Mouse (Mus musculus): Measurements from ENCODE around the gene Sis.

Gene Sis

DNA sequence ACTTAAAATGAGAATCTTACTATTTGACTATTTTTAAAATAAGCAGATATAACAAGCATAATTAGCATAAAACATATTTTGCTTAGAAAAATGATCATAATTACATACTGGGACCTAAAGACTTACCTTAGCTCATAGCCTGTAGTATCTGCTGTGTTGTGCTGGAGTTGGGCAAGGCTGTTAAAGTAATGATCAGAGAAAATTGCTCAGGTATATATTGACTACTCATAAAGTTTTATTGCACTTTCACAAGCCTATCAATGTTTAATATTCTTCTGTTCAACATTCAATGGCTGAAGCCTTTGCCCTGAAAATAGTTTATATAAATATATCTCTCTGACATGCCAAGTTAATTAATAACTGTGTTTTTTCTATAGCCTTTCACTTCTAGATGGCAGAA is at the start of gene Sis:
TSS of gene Sis (minus strand) at position 189 of the 400 bp plus-strand sequence.
- DNase-seq (ENCODE audit: inconsistent age in 2 of 2, low spot score in 1 of 2): no peak

DNA sequence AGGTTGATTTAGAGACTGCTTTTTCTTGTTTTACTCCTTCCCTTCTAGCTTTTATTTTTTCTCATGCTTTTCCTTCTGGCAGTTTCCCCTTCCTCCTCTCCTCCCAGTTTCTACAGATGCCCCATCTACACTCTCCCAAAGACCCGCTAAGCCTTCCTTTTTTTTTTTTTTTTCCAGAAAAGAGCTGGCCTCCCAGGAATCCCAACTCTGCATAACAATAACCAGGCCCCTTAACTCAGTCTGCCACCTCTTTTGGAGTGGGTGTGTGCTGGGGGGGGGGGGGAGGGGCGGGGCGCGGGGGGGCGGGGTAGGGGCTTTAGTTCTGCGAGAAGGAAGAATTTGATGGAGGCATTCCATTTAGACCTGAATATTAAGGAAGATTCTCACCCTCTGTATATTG is 38.4 kb upstream of the Sis start:
- no peak for DNase-seq (ENCODE audit: inconsistent age in 2 of 2, low spot score in 1 of 2)

DNA sequence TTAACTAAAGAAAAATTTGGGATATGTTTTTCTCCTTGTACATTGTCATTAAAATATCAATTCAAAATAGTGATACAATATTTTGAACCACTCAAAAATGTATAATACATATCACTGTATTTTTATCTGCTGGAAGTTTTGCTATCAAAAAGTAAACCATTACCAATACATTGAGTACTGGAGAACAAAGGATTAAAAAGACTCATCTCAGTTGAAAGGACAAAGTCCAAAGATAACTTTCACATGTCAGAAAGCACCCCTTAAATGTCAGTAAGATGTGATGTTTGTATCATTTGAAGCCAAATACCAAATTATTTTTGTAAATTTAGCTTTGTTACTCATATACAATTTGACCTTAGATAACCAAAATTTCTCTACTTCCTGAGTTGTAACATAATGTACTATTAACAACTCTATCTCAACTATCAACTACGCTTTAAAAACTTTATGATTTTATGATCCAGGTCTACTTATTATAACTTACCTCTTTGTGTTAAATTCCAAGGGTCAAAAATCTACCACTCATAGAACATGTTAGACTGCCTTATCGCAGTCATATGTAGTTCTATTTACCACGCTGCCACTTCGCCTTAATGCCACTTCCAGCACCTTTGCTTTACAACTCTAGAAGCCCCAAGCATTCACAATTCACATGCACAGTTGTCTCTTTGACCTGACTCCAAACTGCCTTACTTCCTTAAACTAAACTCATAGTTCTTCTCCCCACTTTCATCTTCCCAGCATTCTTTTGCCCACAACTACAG is 35.5 kb upstream of the Sis start:
- DNase-seq (ENCODE audit: inconsistent age in 2 of 2, low spot score in 1 of 2): no peak

DNA sequence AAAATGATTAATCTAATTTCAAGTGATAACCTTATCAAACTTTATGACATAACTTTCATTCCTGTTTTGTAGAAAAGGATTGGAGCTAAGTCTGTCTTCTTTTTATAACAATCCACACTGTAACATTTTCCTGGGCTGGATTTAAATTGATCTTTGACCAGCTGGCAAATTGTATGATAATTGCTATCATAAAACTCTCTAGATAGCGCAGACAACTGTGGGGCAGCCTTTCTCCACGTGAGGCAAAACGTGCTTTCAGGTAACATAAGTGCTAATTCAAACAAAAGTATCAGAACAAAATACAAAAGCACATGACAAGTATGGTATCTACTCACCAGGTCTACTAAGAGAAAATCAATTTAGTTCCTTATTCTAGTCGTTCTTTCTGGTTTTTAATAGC is 29.9 kb upstream of the Sis start:
- DNase-seq (ENCODE audit: inconsistent age in 2 of 2, low spot score in 1 of 2): no peak

DNA sequence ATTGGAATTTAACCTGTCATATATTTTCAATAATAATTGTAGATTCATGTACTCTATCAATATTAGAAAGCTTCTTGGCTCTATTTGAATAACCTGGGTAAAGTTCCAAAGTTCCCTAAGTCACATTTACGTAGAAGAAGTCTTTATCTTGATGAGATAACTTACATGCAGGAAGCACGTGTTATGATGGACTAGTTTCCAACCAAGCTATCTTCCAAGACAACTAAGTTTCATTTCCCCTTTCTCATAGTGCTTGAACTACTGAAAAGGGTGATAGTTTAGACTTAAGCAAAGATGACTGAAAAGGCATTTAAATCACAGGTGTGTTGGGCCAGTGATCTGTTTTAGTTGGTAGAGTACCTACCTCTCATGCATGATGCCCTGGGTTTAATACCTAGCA is 23.3 kb upstream of the Sis start:
- DNase-seq (ENCODE audit: inconsistent age in 2 of 2, low spot score in 1 of 2): no peak

DNA sequence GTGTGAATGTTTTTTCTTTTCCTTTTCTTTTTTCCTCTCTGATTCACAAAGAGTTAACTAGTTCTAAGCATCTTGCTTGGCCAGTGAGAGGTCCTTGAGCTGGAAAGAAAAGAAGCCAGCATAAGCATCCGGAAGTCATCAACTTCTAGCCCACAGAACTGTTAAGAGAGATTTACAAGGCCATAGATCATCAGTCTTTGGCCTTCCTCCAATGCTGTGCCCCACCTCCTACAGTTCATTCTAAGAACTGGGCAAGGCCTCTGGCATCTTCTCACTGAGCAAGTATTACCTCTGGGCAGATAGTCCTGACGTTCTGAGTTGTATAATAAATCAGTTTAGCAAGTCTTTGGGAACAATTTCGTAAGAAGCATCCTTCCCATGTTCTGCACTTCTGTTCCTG is 8.9 kb upstream of the Sis start:
- DNase-seq (ENCODE audit: inconsistent age in 2 of 2, low spot score in 1 of 2): peak; percentile 20 to 73

DNA sequence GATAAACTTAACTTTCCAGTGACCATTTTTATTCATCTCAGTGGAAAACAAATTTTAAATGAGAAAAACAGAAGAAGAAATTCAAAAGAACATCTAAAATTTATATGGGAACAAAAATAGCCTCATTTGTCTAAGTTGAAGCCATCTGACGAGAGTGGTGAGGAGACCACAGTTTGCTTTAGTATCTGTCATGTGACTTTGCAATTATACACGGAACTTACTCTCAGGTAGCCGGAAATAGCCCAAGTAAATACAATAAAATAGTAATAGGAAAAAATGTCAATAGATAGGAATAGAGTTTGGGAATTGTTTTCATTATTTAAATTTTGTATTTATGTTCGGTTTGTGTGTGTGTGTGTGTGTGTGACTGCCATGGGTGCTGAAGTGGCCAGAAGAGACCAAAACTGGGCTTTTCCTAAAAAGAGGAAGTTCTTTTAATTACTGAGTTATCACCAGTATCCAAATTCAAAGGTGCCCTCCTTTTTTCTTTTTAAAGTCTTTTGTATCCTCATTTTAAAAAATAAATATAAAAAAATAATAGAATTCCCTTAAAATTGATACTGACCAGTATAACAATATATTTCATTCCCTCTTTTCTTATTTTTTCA is 48.6 kb downstream of the Sis start:
- DNase-seq (ENCODE audit: inconsistent age in 2 of 2, low spot score in 1 of 2): no peak

DNA sequence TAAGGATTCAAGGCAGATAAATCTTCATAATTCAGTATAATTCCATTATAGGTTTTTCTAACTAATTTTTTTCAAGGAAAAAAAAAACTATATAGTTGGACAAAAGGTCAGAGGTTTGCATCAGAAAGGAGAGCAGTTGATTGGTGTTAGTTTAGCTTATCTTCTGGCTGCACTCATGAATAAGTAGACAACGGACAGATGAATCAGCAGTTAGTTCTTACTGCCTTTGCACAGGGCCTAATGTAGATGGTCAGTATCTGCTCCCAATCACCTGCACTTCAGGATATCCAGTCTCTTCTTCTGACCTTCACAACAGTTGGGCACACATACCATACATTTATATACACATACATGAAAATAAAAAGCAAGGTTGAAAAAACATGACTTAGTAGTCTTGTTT is 85.2 kb downstream of the Sis start:
- no peak for DNase-seq (ENCODE audit: inconsistent age in 2 of 2, low spot score in 1 of 2)

DNA sequence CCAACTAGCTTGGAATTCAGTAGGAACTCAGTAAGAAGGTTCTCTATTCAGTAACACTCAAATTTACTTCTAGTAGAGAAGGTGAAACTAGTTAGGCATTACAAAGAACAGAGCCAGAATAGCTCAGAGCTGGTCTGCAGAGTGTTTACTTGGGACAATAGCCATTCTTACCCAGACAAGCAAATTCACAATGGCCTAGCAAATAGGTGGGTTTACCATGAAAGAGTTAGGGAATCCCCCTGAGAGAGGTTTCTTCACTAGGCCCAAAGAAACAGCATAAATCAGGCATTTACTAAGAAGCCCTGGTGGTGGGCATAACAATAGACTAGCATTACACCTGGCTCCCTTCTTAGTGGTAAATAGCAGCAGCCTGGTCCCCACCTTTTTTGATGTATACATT is 99.5 kb downstream of the Sis start:
- no peak for DNase-seq (ENCODE audit: inconsistent age in 2 of 2, low spot score in 1 of 2)

DNA sequence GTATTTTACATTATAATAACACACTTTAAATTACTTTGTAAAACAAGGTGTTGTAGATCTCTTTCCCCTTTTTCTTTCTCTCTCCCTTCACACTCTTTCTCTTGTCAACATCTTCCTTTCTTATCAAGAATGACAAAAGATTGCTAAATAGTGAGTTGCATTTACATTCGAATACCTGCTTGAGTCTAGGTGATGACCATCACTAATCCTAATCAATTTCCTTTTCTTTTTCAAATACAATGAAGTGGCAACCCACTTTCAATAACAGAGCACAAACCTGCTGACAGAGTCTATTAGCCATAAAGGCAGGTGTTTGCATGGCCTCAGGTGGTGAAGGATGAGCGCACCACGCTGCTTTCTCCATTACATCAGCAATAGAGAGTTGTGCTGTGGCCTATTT is 108.9 kb downstream of the Sis start:
- no peak for DNase-seq (ENCODE audit: inconsistent age in 2 of 2, low spot score in 1 of 2)

DNA sequence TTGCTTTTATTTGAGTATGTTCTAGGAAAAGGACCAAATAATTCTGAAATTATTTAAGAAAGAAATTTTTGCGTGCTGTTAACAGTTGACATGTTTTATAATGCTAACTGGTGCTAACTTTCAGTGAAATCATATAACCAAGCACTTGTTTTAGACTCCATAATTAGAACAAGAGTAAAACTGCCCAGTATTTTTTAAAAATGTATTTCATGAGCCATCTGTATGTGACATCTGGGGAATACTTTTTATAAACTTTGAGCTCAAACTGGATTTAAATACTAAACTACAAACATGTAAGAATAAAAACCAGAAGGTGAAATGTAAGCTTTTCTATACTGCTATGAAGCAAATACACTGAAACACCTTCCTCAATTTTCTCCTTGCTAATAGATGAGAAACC is 112.3 kb downstream of the Sis start:
- DNase-seq (ENCODE audit: inconsistent age in 2 of 2, low spot score in 1 of 2): no peak

DNA sequence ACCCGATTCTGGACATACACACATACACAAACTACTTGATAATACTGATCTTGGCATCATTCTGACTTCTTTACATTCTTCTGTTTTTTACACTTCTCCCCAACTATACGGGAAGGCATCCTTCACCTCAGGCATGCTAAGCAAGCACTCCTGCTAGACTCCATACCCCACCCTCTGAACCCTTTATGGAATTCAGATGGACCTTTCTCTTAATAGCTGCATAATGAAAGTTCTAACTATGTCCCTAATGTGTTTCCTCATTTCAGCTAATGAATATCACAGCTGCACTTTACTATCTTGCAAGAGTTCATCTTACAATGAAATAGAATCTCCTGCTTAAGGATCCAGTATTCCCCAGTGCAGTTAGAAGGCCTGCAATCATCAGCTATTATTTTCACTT is 127.0 kb downstream of the Sis start:
- DNase-seq (ENCODE audit: inconsistent age in 2 of 2, low spot score in 1 of 2): no peak

Data from adrenal gland, adult (tissue).